Mouse (Mus musculus): ENCODE results near the gene Ofcc1. TPM values are rescaled to one million over a fixed set of nuclear protein-coding genes. Genes with fewer than 3 reads are reported as not detected.

The Ofcc1 gene
- polyA plus RNA-seq (2012; rRNA removed; ENCODE audit: low replicate concordance) = 0.08 and 0.63 TPM in 2 replicates

DNA sequence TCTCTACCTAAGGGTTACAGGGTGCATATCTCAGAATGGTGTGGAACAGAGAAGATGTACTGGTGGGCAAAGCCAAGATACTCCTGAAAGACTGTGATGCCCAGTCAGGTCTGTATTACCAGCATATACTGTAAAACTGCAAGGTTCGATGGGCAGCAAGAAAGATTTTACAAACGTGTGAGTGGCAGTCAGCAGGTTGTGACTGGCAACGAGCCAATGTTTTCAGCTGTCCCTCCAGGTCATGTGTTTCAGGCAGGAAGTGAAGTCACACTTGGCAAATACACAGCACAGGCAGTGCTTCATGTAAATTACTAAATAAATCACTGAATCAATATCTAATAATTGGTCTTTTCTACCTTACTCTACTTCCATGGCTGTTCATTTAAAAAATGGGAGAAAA lies at the start of gene Ofcc1:
Gene Ofcc1 (minus strand): TSS at position 163 of the 400 bp plus-strand sequence.

